Mouse (Mus musculus) forebrain, embryonic 10.5 days (tissue): ENCODE results near the gene AC161166.1. TPM values are rescaled to one million over a fixed set of nuclear protein-coding genes. Genes with fewer than 3 reads are reported as not detected.
A peak's percentile ranks its signal among the peaks of the same experiment; 100 is the strongest.

Source experiments
- DNase-seq: peaks from one replicate; pipeline ENCODE4 v3.0.0-alpha.2; 2017; ENCODE audit warnings: low spot score; ENCODE audit errors: extremely low spot score
- H3K27ac ChIP-seq: fragments of 300-500 bp; sonication (generic); 2 replicates; pipeline ENCODE4 v1.5.1; 2016; ENCODE audit warnings: mild to moderate bottlenecking
- H3K27me3 ChIP-seq: fragments of 300-500 bp; sonication (generic); 2 replicates; pipeline ENCODE4 v1.6.1; 2016; ENCODE audit warnings: mild to moderate bottlenecking; ENCODE audit not compliant: poor library complexity, severe bottlenecking
- H3K36me3 ChIP-seq: fragments of 300-500 bp; sonication (generic); replicated peaks from 2 replicates; pipeline ENCODE4 v1.6.1; 2016; ENCODE audit warnings: mild to moderate bottlenecking, moderate library complexity
- H3K4me1 ChIP-seq: fragments of 300-500 bp; sonication (generic); 2 replicates; pipeline ENCODE4 v1.6.1; 2016
- H3K4me3 ChIP-seq: fragments of 300-500 bp; sonication (generic); 2 replicates; pipeline ENCODE4 v1.5.1; 2016; ENCODE audit warnings: mild to moderate bottlenecking, moderate library complexity
- H3K9me3 ChIP-seq: fragments of 300-500 bp; sonication (generic); 2 replicates; pipeline ENCODE4 v1.6.1; 2016; ENCODE audit warnings: mild to moderate bottlenecking, moderate library complexity
- WGBS: fragments of 180-500 bp; shearing (Covaris S2); methylation state at CpG from one replicate; pipeline ENCODE4 v1.1.7; 2016; 5-methylcytosine and 5-hydroxymethylcytosine counted together
- polyA plus RNA-seq: library from polyadenylated mRNA; unstranded; fragments of >200 nt; fragmentation: Nextera tagmentation; extraction: Ambion mirVana; gene quantifications from 2 replicates; pipeline ENCODE4 v1.2.1, GENCODE M21; 2016

The AC161166.1 gene
- polyA plus RNA-seq: 0.82 and 1.3 TPM in 2 replicates

- Histone ChIP-seq H3K4me3 (no peak within 1 kb of the TSS), H3K27ac (no peak within 1 kb of the TSS), H3K27me3 (no peaks in the 10 kb centered on the region), H3K36me3 (peaks cover 74% of the 10 kb centered on the region), H3K4me1 (peaks cover 19% of the 10 kb centered on the region), H3K9me3 (no peaks in the 10 kb centered on the region)
- no peak for DNase-seq
- 90% methylated on average over 7 of the region's 7 CpGs for WGBS
These were observed at the start of gene AC161166.1 for GRCm38 (mm10) chr7:24512355-24512754. Gene AC161166.1 (minus strand): TSS chr7:24512455.

- no peak overlapping the region for H3K27ac ChIP-seq
- H3K4me1 ChIP-seq: no peaks in the 10 kb centered on the region
- no peak for DNase-seq
- H3K27me3 ChIP-seq: no peaks in the 10 kb centered on the region
- no peak overlapping the region for H3K4me3 ChIP-seq
- H3K36me3 ChIP-seq: peaks cover 95% of the 10 kb centered on the region
- H3K9me3 ChIP-seq: 0 out of 2 replicates have a peak, but pooled peaks cover under 1% of the 10 kb centered on the region
- 93% methylated on average over 4 of the region's 4 CpGs for WGBS
These were observed 49.2 kb upstream of the AC161166.1 start for GRCm38 (mm10) chr7:24561450-24561849.

GRCm38 (mm10) chr7:24555786-24556185 lies 43.5 kb upstream of the AC161166.1 start:
- no peak overlapping the region for H3K4me3 ChIP-seq
- no peak for DNase-seq
- no peaks in the 10 kb centered on the region for H3K4me1 ChIP-seq
- peaks cover 95% of the 10 kb centered on the region for H3K36me3 ChIP-seq
- 92% methylated on average over 10 of the region's 10 CpGs for WGBS
- no peak overlapping the region for H3K27ac ChIP-seq
- no peaks in the 10 kb centered on the region for H3K27me3 ChIP-seq
- 0 out of 2 replicates have a peak, but pooled peaks cover 6% of the 10 kb centered on the region for H3K9me3 ChIP-seq

DNA sequence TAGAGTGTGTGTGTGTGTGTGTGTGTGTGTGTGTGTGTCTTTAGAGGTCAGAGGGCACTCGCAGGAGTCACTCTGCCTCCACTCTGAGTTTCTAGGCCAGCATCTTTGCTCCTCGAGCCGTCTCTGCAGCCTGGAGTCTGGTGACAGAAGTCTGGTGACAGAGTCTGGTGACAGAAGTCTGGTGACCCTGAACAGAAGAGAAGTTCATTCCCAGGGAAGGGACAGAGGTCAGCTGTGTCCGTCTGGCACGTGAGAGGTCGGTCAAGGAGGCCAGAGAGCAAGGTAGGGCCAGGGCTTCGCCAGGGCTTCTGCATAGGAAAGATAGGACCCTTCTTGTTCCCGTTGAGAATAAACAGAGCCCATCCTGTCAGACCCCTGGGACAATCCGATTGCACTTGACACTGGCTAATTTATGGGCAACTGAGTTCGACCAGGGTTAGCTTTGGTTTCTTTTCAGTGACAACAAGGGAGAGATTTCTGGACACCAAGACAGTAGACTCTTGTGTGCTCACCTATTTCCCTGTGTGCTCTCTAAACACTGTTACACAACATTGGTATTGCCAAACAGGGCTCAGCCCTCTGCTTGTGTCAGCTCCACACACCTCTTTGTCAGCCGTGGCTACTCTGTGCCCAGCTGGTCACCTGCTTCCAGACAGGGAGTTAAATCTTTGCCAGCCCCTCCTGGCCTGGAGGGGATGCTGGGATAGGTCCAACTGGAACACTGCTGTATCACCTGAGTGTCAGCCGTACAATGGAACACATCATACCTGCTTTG lies 39.9 kb upstream of the AC161166.1 start:
- Histone ChIP-seq H3K27ac (no peak overlapping the region), H3K4me1 (peaks cover 10% of the 10 kb centered on the region), H3K36me3 (peaks cover 90% of the 10 kb centered on the region), H3K9me3 (0 out of 2 replicates have a peak, but pooled peaks cover 6% of the 10 kb centered on the region), H3K4me3 (no peak overlapping the region), H3K27me3 (no peaks in the 10 kb centered on the region)
- WGBS: 92% methylated on average over 12 of the region's 12 CpGs
- DNase-seq: no peak

DNA sequence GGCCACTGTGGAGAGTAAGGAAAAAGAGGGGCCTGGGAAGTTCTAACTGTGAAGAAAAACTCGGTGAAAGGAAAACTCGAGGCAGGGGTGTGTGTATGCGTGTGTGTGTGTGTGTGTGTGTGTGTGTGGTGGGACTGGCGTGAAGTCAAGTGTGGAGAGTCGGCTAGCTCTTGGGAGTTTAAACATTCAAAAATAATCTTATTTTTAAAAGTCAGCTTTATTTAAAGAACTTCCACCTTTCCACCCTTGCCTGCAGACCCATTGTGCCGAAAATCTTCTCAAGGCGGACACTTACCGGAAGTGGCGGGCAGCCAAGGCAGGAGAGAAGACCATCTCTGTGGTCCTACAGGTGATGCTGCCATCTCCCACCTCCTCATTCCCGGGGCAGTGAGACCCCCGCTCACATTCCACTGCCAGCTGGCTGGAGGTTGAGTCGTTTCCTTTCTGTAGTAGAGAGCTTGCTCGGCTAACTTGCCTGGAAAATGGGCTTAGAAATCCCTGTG lies 35.3 kb upstream of the AC161166.1 start:
- peaks cover 20% of the 10 kb centered on the region for H3K4me1 ChIP-seq
- H3K36me3 ChIP-seq: peaks cover 48% of the 10 kb centered on the region
- WGBS: 32% methylated on average over 13 of the region's 13 CpGs
- peaks cover 4% of the 10 kb centered on the region; the same call in 1 of the 2 replicates for H3K9me3 ChIP-seq
- peak overlapping the region; percentile 73 for H3K4me3 ChIP-seq
- DNase-seq: no peak
- H3K27me3 ChIP-seq: no peaks in the 10 kb centered on the region
- H3K27ac ChIP-seq: peak overlapping the region; percentile 93

GRCm38 (mm10) chr7:24546634-24547389 lies 34.6 kb upstream of the AC161166.1 start:
- H3K4me3 ChIP-seq: peak overlapping the region; percentile 73
- H3K27me3 ChIP-seq: no peaks in the 10 kb centered on the region
- peaks cover 40% of the 10 kb centered on the region for H3K36me3 ChIP-seq
- peaks cover 20% of the 10 kb centered on the region for H3K4me1 ChIP-seq
- under 1% methylated on average over 57 of the region's 57 CpGs for WGBS
- peaks cover 4% of the 10 kb centered on the region; the same call in 1 of the 2 replicates for H3K9me3 ChIP-seq
- peak overlapping the region; percentile 93 for H3K27ac ChIP-seq
- peak; percentile 100 for DNase-seq

GRCm38 (mm10) chr7:24546068-24546614 lies 33.9 kb upstream of the AC161166.1 start, which contains the start of the genes Pinlyp and Xrcc1:
Gene Pinlyp (minus strand): TSS chr7:24546118.
Gene Xrcc1 (plus strand): TSS chr7:24546289.
- no peak for DNase-seq
- H3K27ac ChIP-seq: peak within 1 kb of the TSS; percentile 93
- peaks cover 33% of the 10 kb centered on the region for H3K36me3 ChIP-seq
- WGBS: 41% methylated on average over 13 of the region's 13 CpGs
- peaks cover 20% of the 10 kb centered on the region for H3K4me1 ChIP-seq
- H3K4me3 ChIP-seq: peak within 1 kb of the TSS; percentile 73
- H3K9me3 ChIP-seq: peaks cover 4% of the 10 kb centered on the region; the same call in 1 of the 2 replicates
- no peaks in the 10 kb centered on the region for H3K27me3 ChIP-seq

DNA sequence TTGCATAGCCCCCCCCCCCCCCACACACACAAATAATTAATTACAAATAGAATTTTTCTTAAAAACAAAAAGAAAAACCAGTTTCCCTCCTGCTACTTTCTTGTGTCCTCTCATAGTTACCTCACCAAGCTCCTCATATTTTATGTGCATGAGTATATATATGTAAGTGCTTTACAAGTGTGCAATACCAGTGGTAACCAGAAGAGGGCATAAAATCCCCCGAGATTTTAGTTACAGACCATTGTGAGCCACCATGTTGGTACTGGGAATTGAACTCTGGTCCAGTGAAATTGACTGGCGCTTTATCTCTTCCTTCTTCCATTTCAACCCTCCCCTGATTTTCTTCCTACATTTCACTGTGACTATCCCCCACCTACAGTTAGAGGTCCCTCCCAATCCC lies 32.3 kb upstream of the AC161166.1 start:
- Histone ChIP-seq H3K27ac (no peak overlapping the region), H3K9me3 (peaks cover 4% of the 10 kb centered on the region; the same call in 1 of the 2 replicates), H3K4me1 (peaks cover 20% of the 10 kb centered on the region), H3K36me3 (peaks cover 17% of the 10 kb centered on the region), H3K4me3 (no peak overlapping the region), H3K27me3 (no peaks in the 10 kb centered on the region)
- 92% methylated on average over 2 of the region's 2 CpGs for WGBS
- no peak for DNase-seq

- no peak overlapping the region for H3K27ac ChIP-seq
- H3K36me3 ChIP-seq: peaks cover 19% of the 10 kb centered on the region
- H3K4me1 ChIP-seq: no peaks in the 10 kb centered on the region
- no peak for DNase-seq
- 93% methylated on average over 4 of the region's 4 CpGs for whole genome bisulfite sequencing
- no peak overlapping the region for H3K4me3 ChIP-seq
- peaks cover 16% of the 10 kb centered on the region for H3K27me3 ChIP-seq
- peaks cover 2% of the 10 kb centered on the region; the same call in 1 of the 2 replicates for H3K9me3 ChIP-seq
These were observed 27.4 kb upstream of the AC161166.1 start for GRCm38 (mm10) chr7:24539686-24540085.

GRCm38 (mm10) chr7:24538701-24539100 lies 26.4 kb upstream of the AC161166.1 start:
- H3K27me3 ChIP-seq: peaks cover 26% of the 10 kb centered on the region
- H3K27ac ChIP-seq: no peak overlapping the region
- H3K9me3 ChIP-seq: no peaks in the 10 kb centered on the region; the same call in 1 of the 2 replicates
- H3K36me3 ChIP-seq: peaks cover 29% of the 10 kb centered on the region
- H3K4me3 ChIP-seq: no peak overlapping the region
- whole genome bisulfite sequencing: 81% methylated on average over 5 of the region's 5 CpGs
- peaks cover 8% of the 10 kb centered on the region for H3K4me1 ChIP-seq
- DNase-seq: no peak

- H3K9me3 ChIP-seq: no peaks in the 10 kb centered on the region; the same call in 1 of the 2 replicates
- no peak for DNase-seq
- no peak overlapping the region for H3K27ac ChIP-seq
- peaks cover 34% of the 10 kb centered on the region for H3K36me3 ChIP-seq
- H3K27me3 ChIP-seq: peaks cover 32% of the 10 kb centered on the region
- peaks cover 13% of the 10 kb centered on the region for H3K4me1 ChIP-seq
- 51% methylated on average over 5 of the region's 5 CpGs for WGBS
- no peak overlapping the region for H3K4me3 ChIP-seq
These were observed 25.9 kb upstream of the AC161166.1 start for GRCm38 (mm10) chr7:24538154-24538553.

- Histone ChIP-seq H3K9me3 (no peaks in the 10 kb centered on the region; the same call in 1 of the 2 replicates), H3K4me1 (peaks cover 15% of the 10 kb centered on the region), H3K27me3 (peaks cover 37% of the 10 kb centered on the region), H3K36me3 (peaks cover 37% of the 10 kb centered on the region), H3K27ac (no peak overlapping the region), H3K4me3 (no peak overlapping the region)
- DNase-seq: no peak
- WGBS: 89% methylated on average over 5 of the region's 5 CpGs
These were observed 25.3 kb upstream of the AC161166.1 start for GRCm38 (mm10) chr7:24537591-24537990.
